In genomic region chr17:15499656-15500394, GRCm38 (mm10) we compare ENCODE assay signal across 8 mouse cellular contexts. TPM values are rescaled to one million over a fixed set of nuclear protein-coding genes. Genes with fewer than 3 reads are reported as not detected.
DNase-seq lines count a peak whose midpoint lies in the region; ATAC-seq and TF ChIP-seq lines count a peak whose summit lies in the region.

Gene Psmb1, minus strand, starts transcription at chr17:15499751.
Gene Tbp, plus strand, starts transcription at chr17:15499888.

- TF ChIP-seq CTCF in gastrocnemius, adult 2 months (IDR thresholded peaks at IDR 0.05), result no peak
- TF ChIP-seq CTCF in hindbrain, postnatal 0 days (IDR thresholded peaks at IDR 0.05; ENCODE audit: low read depth), result no peak
- no peak for TF ChIP-seq CTCF in left cerebral cortex, adult 2 months (IDR thresholded peaks at IDR 0.05)

- under 1% methylated on average over 63 of the region's 63 CpGs for WGBS in hindbrain, postnatal 0 days

- H3K27ac ChIP-seq in gastrocnemius, adult 2 months, result peak within 1 kb of the TSS; percentile 98
- H3K27ac ChIP-seq in hindbrain, postnatal 0 days, result peak within 1 kb of the TSS; percentile 98
- H3K27ac ChIP-seq in left cerebral cortex, adult 2 months, result peak within 1 kb of the TSS; percentile 95

- H3K9me3 ChIP-seq in hindbrain, postnatal 0 days (ENCODE audit: low read length), result no peaks in the 10 kb centered on the region

- peaks cover 15% of the 10 kb centered on the region for H3K4me1 ChIP-seq in hindbrain, postnatal 0 days (ENCODE audit: insufficient read depth, low read length)

- peak; percentile 87 for ATAC-seq in common myeloid progenitor, adult 5-6 weeks (replicated peaks; ENCODE audit: low read depth, poor library complexity, severe bottlenecking)
- ATAC-seq in hindbrain, postnatal 0 days, result peak; percentile 93
- peak; percentile 90 for ATAC-seq in megakaryocyte, adult 5-6 weeks (ENCODE audit: poor library complexity, severe bottlenecking)

- DNase-seq in ZHBTc4 (ENCODE audit: low read depth, low spot score), result peak; percentile 99
- peak; percentile 99 for DNase-seq in gastrocnemius, adult 2 months
- peak; percentile 99 for DNase-seq in hindbrain, postnatal 0 days (ENCODE audit: low spot score)
- peak; percentile 97 for DNase-seq in left cerebral cortex, adult 2 months (ENCODE audit: extremely low spot score in 1 of 2, low spot score in 2 of 2)
- peak; percentile 99 for DNase-seq in right cerebral cortex, adult 2 months (ENCODE audit: low spot score in 2 of 2)
- peak; percentile 97 for DNase-seq in urinary bladder, postnatal 14 days (ENCODE audit: low spot score)

- no peaks in the 10 kb centered on the region for H3K27me3 ChIP-seq in hindbrain, postnatal 0 days (ENCODE audit: insufficient read depth, low read length)

- peak within 1 kb of the TSS; percentile 92 for H3K4me2 ChIP-seq in hindbrain, postnatal 0 days (ENCODE audit: low read depth, low read length)

- intact Hi-C loops in gastrocnemius, adult 2 months (cut with DNase I), result no loop called here
- intact Hi-C loops in left cerebral cortex, adult 2 months (cut with DNase I), result loop anchor here (2.0 kb wide), 1 partner anchor 65 kb away; the partner anchor contains the start of gene Prdm9

- peaks cover 12% of the 10 kb centered on the region for H3K36me3 ChIP-seq in hindbrain, postnatal 0 days (ENCODE audit: insufficient read depth, low read length)

- peak within 1 kb of the TSS; percentile 77 for H3K4me3 ChIP-seq in gastrocnemius, adult 2 months
- H3K4me3 ChIP-seq in hindbrain, postnatal 0 days (ENCODE audit: low read length), result peak within 1 kb of the TSS; percentile 86
- peak within 1 kb of the TSS; percentile 60 for H3K4me3 ChIP-seq in left cerebral cortex, adult 2 months

- H3K9ac ChIP-seq in hindbrain, postnatal 0 days (replicated peaks; ENCODE audit: low read length), result peak within 1 kb of the TSS; percentile 92

RNA-seq across cellular contexts. Expression of gene Psmb1, which starts in this region (rescaled TPM):
- 178 and 184 TPM in 2 replicates for total RNA-seq in common myeloid progenitor, adult 5-6 weeks (2017)
- total RNA-seq in gastrocnemius, adult 2 months (2021), result 100 to 1,000 TPM; 106 to 111 TPM
- 91.8 and 101 TPM in 2 replicates for total RNA-seq in hindbrain, postnatal 0 days (2014; rRNA removed)
- polyA plus RNA-seq in hindbrain, postnatal 0 days (2015; fragmentation: Nextera tagmentation; extraction: Ambion mirVana), result 273 TPM in 2 replicates
- 100 to 1,000 TPM; 118 to 122 TPM for total RNA-seq in left cerebral cortex, adult 2 months (2021)
- total RNA-seq in megakaryocyte, adult 5-6 weeks (2015), result 147 and 148 TPM in 2 replicates
- total RNA-seq in megakaryocyte, adult 5-6 weeks (2017), result 126 and 144 TPM in 2 replicates

RNA-seq across cellular contexts. Expression of gene Tbp, which starts in this region (rescaled TPM):
- total RNA-seq in common myeloid progenitor, adult 5-6 weeks (2017), result 48.1 and 58.4 TPM in 2 replicates
- total RNA-seq in gastrocnemius, adult 2 months (2021), result 1 to 10 TPM; 7.8 to 9.1 TPM
- total RNA-seq in hindbrain, postnatal 0 days (2014; rRNA removed), result 56.3 and 57.4 TPM in 2 replicates
- 40.6 and 42.8 TPM in 2 replicates for polyA plus RNA-seq in hindbrain, postnatal 0 days (2015; fragmentation: Nextera tagmentation; extraction: Ambion mirVana)
- total RNA-seq in left cerebral cortex, adult 2 months (2021), result 10 to 100 TPM; 29.3 to 32.2 TPM
- total RNA-seq in megakaryocyte, adult 5-6 weeks (2015), result 65.2 and 68.3 TPM in 2 replicates
- 42.1 and 50.2 TPM in 2 replicates for total RNA-seq in megakaryocyte, adult 5-6 weeks (2017)

Comparison
In these comparisons a context has a peak if more than half of its experiments do, and no peak if none do; other contexts are left out.
1. Peak in every context shown above with its lines: DNase-seq, ATAC-seq, H3K4me3 ChIP-seq and H3K27ac ChIP-seq.